Mouse (Mus musculus) ES-Bruce4 (cell line): ENCODE measurements around the gene Cadps. TPM values are rescaled to one million over a fixed set of nuclear protein-coding genes. Genes with fewer than 3 reads are reported as not detected.

ENCODE experiments used
- H3K27ac ChIP-seq: 2 replicates; pipeline ENCODE4 v1.5.1; 2012; ENCODE audit warnings: low read length, inconsistent platforms; ENCODE audit not compliant: insufficient read depth
- H3K27me3 ChIP-seq: 2 replicates; pipeline ENCODE4 v1.6.1; 2012; ENCODE audit warnings: mild to moderate bottlenecking, low read length, inconsistent platforms; ENCODE audit not compliant: control insufficient read depth, poor library complexity, insufficient read depth, severe bottlenecking
- H3K36me3 ChIP-seq: 2 replicates; pipeline ENCODE4 v1.6.1; 2012; ENCODE audit warnings: inconsistent platforms, mild to moderate bottlenecking, low read length, moderate library complexity; ENCODE audit not compliant: control insufficient read depth, poor library complexity, insufficient read depth, severe bottlenecking
- H3K4me1 ChIP-seq: one replicate; pipeline ENCODE4 v1.8.1; 2011; ENCODE audit warnings: low read length; ENCODE audit not compliant: control insufficient read depth, insufficient read depth
- H3K4me3 ChIP-seq: 2 replicates; pipeline ENCODE4 v1.5.1; 2011; ENCODE audit warnings: low read depth, mild to moderate bottlenecking, low read length
- H3K9ac ChIP-seq: 2 replicates; pipeline ENCODE4 v1.6.1; 2012; ENCODE audit warnings: low read depth, mild to moderate bottlenecking, inconsistent platforms; ENCODE audit not compliant: poor library complexity, severe bottlenecking
- H3K9me3 ChIP-seq: replicated peaks from 2 replicates; pipeline ENCODE4 v1.6.1; 2012; ENCODE audit warnings: mild to moderate bottlenecking, low read length, inconsistent platforms; ENCODE audit not compliant: control insufficient read depth, poor library complexity, insufficient read depth, severe bottlenecking
- CTCF ChIP-seq: IDR thresholded peaks from one replicate; pipeline ENCODE4 v1.8.1; 2011; ENCODE audit warnings: low read depth, low read length
- EP300 ChIP-seq: IDR thresholded peaks from 2 replicates; pipeline ENCODE4 v1.6.1; 2011; ENCODE audit warnings: low read depth, low read length; ENCODE audit not compliant: insufficient read depth
- POLR2A ChIP-seq: IDR thresholded peaks from one replicate; pipeline ENCODE4 v1.8.1; 2011; ENCODE audit warnings: low read length; ENCODE audit not compliant: insufficient read depth
- polyA plus RNA-seq: library from polyadenylated mRNA; stranded (reverse); fragments of >200 nt; gene quantifications from 2 replicates; pipeline ENCODE4 v1.2.4, GENCODE M21; 2011; ENCODE audit warnings: low read depth; ENCODE audit not compliant: missing spikeins, insufficient read depth, insufficient read length

The Cadps gene
- polyA plus RNA-seq, 1 experiment = 1.3 TPM

- H3K4me1 ChIP-seq = peaks cover 2% of the 10 kb centered on the region
- no peak for TF ChIP-seq EP300
- TF ChIP-seq CTCF = no peak
- no peak for TF ChIP-seq POLR2A
- H3K4me3 ChIP-seq = no peak overlapping the region
- H3K36me3 ChIP-seq = no peaks in the 10 kb centered on the region
- no peak overlapping the region for H3K9ac ChIP-seq
- H3K27me3 ChIP-seq = peaks cover 3% of the 10 kb centered on the region; the same call in 1 of the 2 replicates
- no peaks in the 10 kb centered on the region for H3K9me3 ChIP-seq
- H3K27ac ChIP-seq = no peak overlapping the region
Measured at GRCm38 (mm10) chr14:12334925-12335324, 488.0 kb downstream of the Cadps start.

- no peak for TF ChIP-seq CTCF
- no peak for TF ChIP-seq POLR2A
- Histone ChIP-seq H3K27ac (no peak overlapping the region), H3K27me3 (peaks cover 2% of the 10 kb centered on the region; the same call in 1 of the 2 replicates), H3K9ac (no peak overlapping the region), H3K9me3 (no peaks in the 10 kb centered on the region), H3K4me3 (no peak overlapping the region), H3K4me1 (no peaks in the 10 kb centered on the region), H3K36me3 (no peaks in the 10 kb centered on the region)
Measured at GRCm38 (mm10) chr14:12333622-12334021, 489.3 kb downstream of the Cadps start.
